Mouse (Mus musculus): Measurements from ENCODE around the gene Ccdc122.

- no peak for TF ChIP-seq CTCF (IDR thresholded peaks at IDR 0.05; ENCODE audit: borderline replicate concordance, insufficient read depth, low read length)
- TF ChIP-seq POLR2A (IDR thresholded peaks at IDR 0.05; ENCODE audit: low read depth, low read length), result no peak
Observed at GRCm38 (mm10) chr14:77032433-77032832, 4.1 kb upstream of the Ccdc122 start.
